Mouse (Mus musculus) layer of hippocampus, postnatal 10 days (tissue): ENCODE results near the gene Eml6. TPM values are rescaled to one million over a fixed set of nuclear protein-coding genes. Genes with fewer than 3 reads are reported as not detected.
"Not testable (repeated sequence)": the region's sequence is repeated elsewhere in the genome, so short reads cannot be mapped to it uniquely, and the experiment has no call there.

ENCODE experiments used
- DNase-seq, 2 experiments: peaks; one replicate each; pipeline ENCODE4 v3.0.0; 2021; ENCODE audit warnings: low spot score in 2 of 2
- long read RNA-seq: library from polyadenylated mRNA; stranded (forward); transcript quantifications from one replicate; pipeline ENCODE4 v2.0.0, GENCODE M21; 2023
- total RNA-seq, 2 experiments: library from RNA; stranded (reverse); gene quantifications; 2 replicates each; pipeline ENCODE4 v1.2.3; 2021

The Eml6 gene
- total RNA-seq = 10 to 100 TPM; 32.5 to 39.1 TPM
- long read RNA-seq, partial matches to known transcripts = 1 of 5 reads
- long read RNA-seq, other reads (novel, unspliced or antisense) = 4 of 5 reads

GRCm38 (mm10) chr11:30025835-30026472 lies at the start of gene Eml6:
Gene Eml6, minus strand, starts transcription at chr11:30026033.
- peak; percentile 88 to 93 for DNase-seq

GRCm38 (mm10) chr11:30057299-30057698 lies 31.5 kb upstream of the Eml6 start:
- DNase-seq = no peak

GRCm38 (mm10) chr11:30025144-30025543 lies 689 bp downstream of the Eml6 start:
- DNase-seq = no peak

GRCm38 (mm10) chr11:30024261-30025071 lies 1.4 kb downstream of the Eml6 start:
- peak; percentile 47 to 61 for DNase-seq

- DNase-seq = no peak
These were observed 39.6 kb downstream of the Eml6 start for GRCm38 (mm10) chr11:29986257-29986656.

GRCm38 (mm10) chr11:29968874-29969273 lies 57.0 kb downstream of the Eml6 start:
- no peak for DNase-seq

- DNase-seq = no peak
These were observed 66.5 kb downstream of the Eml6 start for GRCm38 (mm10) chr11:29959366-29959765.

- DNase-seq = no peak
These were observed 81.2 kb downstream of the Eml6 start for GRCm38 (mm10) chr11:29944661-29945060.

- peak; percentile 27 to 45 for DNase-seq
These were observed 101.5 kb downstream of the Eml6 start for GRCm38 (mm10) chr11:29924332-29924731.

- DNase-seq = no peak
These were observed 102.0 kb downstream of the Eml6 start for GRCm38 (mm10) chr11:29923851-29924250.

- DNase-seq = no peak
These were observed 112.7 kb downstream of the Eml6 start for GRCm38 (mm10) chr11:29913180-29913579.

- no peak for DNase-seq
These were observed 116.5 kb downstream of the Eml6 start for GRCm38 (mm10) chr11:29909330-29909729.

- DNase-seq = peak; percentile 70 to 78
These were observed 140.7 kb downstream of the Eml6 start for GRCm38 (mm10) chr11:29885160-29885559.

GRCm38 (mm10) chr11:29884355-29884754 lies 141.5 kb downstream of the Eml6 start:
- no peak for DNase-seq

- no peak for DNase-seq
These were observed 142.8 kb downstream of the Eml6 start for GRCm38 (mm10) chr11:29883024-29883423.

- DNase-seq = no peak
These were observed 146.2 kb downstream of the Eml6 start for GRCm38 (mm10) chr11:29879641-29880040.

GRCm38 (mm10) chr11:29877981-29878380 lies 147.9 kb downstream of the Eml6 start:
- no peak for DNase-seq

GRCm38 (mm10) chr11:29877280-29877679 lies 148.6 kb downstream of the Eml6 start:
- no peak for DNase-seq

- not testable (repeated sequence) for DNase-seq
These were observed 151.1 kb downstream of the Eml6 start for GRCm38 (mm10) chr11:29874781-29875180.

GRCm38 (mm10) chr11:29870174-29870573 lies 155.7 kb downstream of the Eml6 start:
- DNase-seq = no peak

GRCm38 (mm10) chr11:29864269-29864668 lies 161.6 kb downstream of the Eml6 start:
- no peak for DNase-seq

- DNase-seq = peak; percentile 53 to 54
These were observed 164.0 kb downstream of the Eml6 start for GRCm38 (mm10) chr11:29861750-29862397.
